Mouse (Mus musculus): ENCODE measurements around the gene Mylk2. TPM values are rescaled to one million over a fixed set of nuclear protein-coding genes. Genes with fewer than 3 reads are reported as not detected.

Gene Mylk2
- 1.0 TPM in 1 of 2 replicates, not detected in the other for polyA plus RNA-seq (2011; ENCODE audit: insufficient read depth, insufficient read length, low replicate concordance, missing spikeins)

- H3K4me1 ChIP-seq (ENCODE audit: control insufficient read depth, insufficient read depth, low read length), result no peaks in the 10 kb centered on the region
- TF ChIP-seq POLR2A (IDR thresholded peaks at IDR 0.05; ENCODE audit: borderline replicate concordance, control insufficient read depth, low read depth, low read length) (no peak), CTCF (IDR thresholded peaks at IDR 0.05; ENCODE audit: control insufficient read depth, insufficient read depth, low read length) (no peak)
Measured at GRCm38 (mm10) chr2:152911031-152911430, at the start of gene Mylk2. TSS of gene Mylk2 (plus strand) at chr2:152911352.

GRCm38 (mm10) chr2:152861891-152862290 lies 49.3 kb upstream of the Mylk2 start:
- no peaks in the 10 kb centered on the region; the same call in 1 of the 2 replicates for H3K4me1 ChIP-seq (ENCODE audit: control insufficient read depth, insufficient read depth, low read length)
- TF ChIP-seq CTCF (IDR thresholded peaks at IDR 0.05; ENCODE audit: control insufficient read depth, insufficient read depth, low read length) (no peak), POLR2A (IDR thresholded peaks at IDR 0.05; ENCODE audit: borderline replicate concordance, control insufficient read depth, low read depth, low read length) (no peak)
- 93% methylated on average over 1 of the region's 1 CpGs for WGBS

More at GRCm38 (mm10) chr2:152911031-152911430, at the start of gene Mylk2:
- H3K27ac ChIP-seq (ENCODE audit: control insufficient read depth, insufficient read depth, low read depth, low read length, poor library complexity), result no peak within 1 kb of the TSS
- 29% methylated on average over 12 of the region's 12 CpGs for WGBS
- no peak within 1 kb of the TSS for H3K4me3 ChIP-seq (replicated peaks; ENCODE audit: control insufficient read depth, low read depth, low read length)

GRCm38 (mm10) chr2:152862638-152863037 lies 48.5 kb upstream of the Mylk2 start:
- H3K4me3 ChIP-seq (replicated peaks; ENCODE audit: control insufficient read depth, low read depth, low read length), result no peak overlapping the region
- 81% methylated on average over 3 of the region's 3 CpGs for WGBS
- no peaks in the 10 kb centered on the region; the same call in 1 of the 2 replicates for H3K4me1 ChIP-seq (ENCODE audit: control insufficient read depth, insufficient read depth, low read length)
- TF ChIP-seq CTCF (IDR thresholded peaks at IDR 0.05; ENCODE audit: control insufficient read depth, insufficient read depth, low read length) (no peak), POLR2A (IDR thresholded peaks at IDR 0.05; ENCODE audit: borderline replicate concordance, control insufficient read depth, low read depth, low read length) (no peak)
- H3K27ac ChIP-seq (ENCODE audit: control insufficient read depth, insufficient read depth, low read depth, low read length, poor library complexity), result no peak overlapping the region

More at GRCm38 (mm10) chr2:152861891-152862290, 49.3 kb upstream of the Mylk2 start:
- no peak overlapping the region for H3K4me3 ChIP-seq (replicated peaks; ENCODE audit: control insufficient read depth, low read depth, low read length)
- no peak overlapping the region for H3K27ac ChIP-seq (ENCODE audit: control insufficient read depth, insufficient read depth, low read depth, low read length, poor library complexity)

GRCm38 (mm10) chr2:152863346-152863745 lies 47.8 kb upstream of the Mylk2 start:
- TF ChIP-seq POLR2A (IDR thresholded peaks at IDR 0.05; ENCODE audit: borderline replicate concordance, control insufficient read depth, low read depth, low read length) (no peak), CTCF (IDR thresholded peaks at IDR 0.05; ENCODE audit: control insufficient read depth, insufficient read depth, low read length) (no peak)

GRCm38 (mm10) chr2:152878239-152878638 lies 32.9 kb upstream of the Mylk2 start:
- H3K27ac ChIP-seq (ENCODE audit: control insufficient read depth, insufficient read depth, low read depth, low read length, poor library complexity), result no peak overlapping the region
- no peak overlapping the region for H3K4me3 ChIP-seq (replicated peaks; ENCODE audit: control insufficient read depth, low read depth, low read length)
- TF ChIP-seq POLR2A (IDR thresholded peaks at IDR 0.05; ENCODE audit: borderline replicate concordance, control insufficient read depth, low read depth, low read length), result no peak
- TF ChIP-seq CTCF (IDR thresholded peaks at IDR 0.05; ENCODE audit: control insufficient read depth, insufficient read depth, low read length), result no peak
- 83% methylated on average over 3 of the region's 3 CpGs for WGBS
- H3K4me1 ChIP-seq (ENCODE audit: control insufficient read depth, insufficient read depth, low read length), result no peaks in the 10 kb centered on the region

More at GRCm38 (mm10) chr2:152863346-152863745, 47.8 kb upstream of the Mylk2 start:
- Histone ChIP-seq H3K27ac (ENCODE audit: control insufficient read depth, insufficient read depth, low read depth, low read length, poor library complexity) (no peak overlapping the region), H3K4me3 (replicated peaks; ENCODE audit: control insufficient read depth, low read depth, low read length) (no peak overlapping the region), H3K4me1 (ENCODE audit: control insufficient read depth, insufficient read depth, low read length) (no peaks in the 10 kb centered on the region; the same call in 1 of the 2 replicates)
- 93% methylated on average over 6 of the region's 6 CpGs for WGBS

- Histone ChIP-seq H3K4me3 (replicated peaks; ENCODE audit: control insufficient read depth, low read depth, low read length) (no peak overlapping the region), H3K4me1 (ENCODE audit: control insufficient read depth, insufficient read depth, low read length) (no peaks in the 10 kb centered on the region), H3K27ac (ENCODE audit: control insufficient read depth, insufficient read depth, low read depth, low read length, poor library complexity) (no peak overlapping the region)
- WGBS, result 81% methylated on average over 13 of the region's 13 CpGs
- no peak for TF ChIP-seq CTCF (IDR thresholded peaks at IDR 0.05; ENCODE audit: control insufficient read depth, insufficient read depth, low read length)
- no peak for TF ChIP-seq POLR2A (IDR thresholded peaks at IDR 0.05; ENCODE audit: borderline replicate concordance, control insufficient read depth, low read depth, low read length)
Measured at GRCm38 (mm10) chr2:152880898-152881297, 30.3 kb upstream of the Mylk2 start.

GRCm38 (mm10) chr2:152884101-152884645 lies 27.0 kb upstream of the Mylk2 start:
- TF ChIP-seq CTCF (IDR thresholded peaks at IDR 0.05; ENCODE audit: control insufficient read depth, insufficient read depth, low read length), result no peak
- no peak for TF ChIP-seq POLR2A (IDR thresholded peaks at IDR 0.05; ENCODE audit: borderline replicate concordance, control insufficient read depth, low read depth, low read length)
- 93% methylated on average over 6 of the region's 6 CpGs for WGBS
- Histone ChIP-seq H3K4me3 (replicated peaks; ENCODE audit: control insufficient read depth, low read depth, low read length) (no peak overlapping the region), H3K27ac (ENCODE audit: control insufficient read depth, insufficient read depth, low read depth, low read length, poor library complexity) (no peak overlapping the region), H3K4me1 (ENCODE audit: control insufficient read depth, insufficient read depth, low read length) (no peaks in the 10 kb centered on the region)

GRCm38 (mm10) chr2:152887230-152887629 lies 23.9 kb upstream of the Mylk2 start:
- Histone ChIP-seq H3K27ac (ENCODE audit: control insufficient read depth, insufficient read depth, low read depth, low read length, poor library complexity) (no peak overlapping the region), H3K4me1 (ENCODE audit: control insufficient read depth, insufficient read depth, low read length) (no peaks in the 10 kb centered on the region), H3K4me3 (replicated peaks; ENCODE audit: control insufficient read depth, low read depth, low read length) (no peak overlapping the region)
- WGBS, result 90% methylated on average over 3 of the region's 3 CpGs
- TF ChIP-seq POLR2A (IDR thresholded peaks at IDR 0.05; ENCODE audit: borderline replicate concordance, control insufficient read depth, low read depth, low read length), result no peak
- TF ChIP-seq CTCF (IDR thresholded peaks at IDR 0.05; ENCODE audit: control insufficient read depth, insufficient read depth, low read length), result no peak
